Mouse (Mus musculus) thymus, postnatal 25 days (tissue): ENCODE data around the gene Olfr518.

Experiments
- DNase-seq: peaks from one replicate; pipeline ENCODE4 v3.0.0; 2022

The Olfr518 gene

GRCm38 (mm10) chr7:108884906-108885305 lies at the start of gene Olfr518:
Olfr518 (minus strand) TSS chr7:108885006.
- no peak for DNase-seq

- peak; percentile 94 for DNase-seq
These were observed 49.3 kb upstream of the Olfr518 start, which contains the start of gene Eif3f for GRCm38 (mm10) chr7:108933794-108934731. Eif3f (plus strand) TSS chr7:108934417.

GRCm38 (mm10) chr7:108929726-108930393 lies 45.1 kb upstream of the Olfr518 start, which contains the start of gene Nlrp10:
Nlrp10 (minus strand) TSS chr7:108930178.
- DNase-seq = no peak

- DNase-seq = no peak
These were observed 43.7 kb upstream of the Olfr518 start for GRCm38 (mm10) chr7:108928280-108929188.

GRCm38 (mm10) chr7:108927043-108927442 lies 42.2 kb upstream of the Olfr518 start:
- no peak for DNase-seq

DNA sequence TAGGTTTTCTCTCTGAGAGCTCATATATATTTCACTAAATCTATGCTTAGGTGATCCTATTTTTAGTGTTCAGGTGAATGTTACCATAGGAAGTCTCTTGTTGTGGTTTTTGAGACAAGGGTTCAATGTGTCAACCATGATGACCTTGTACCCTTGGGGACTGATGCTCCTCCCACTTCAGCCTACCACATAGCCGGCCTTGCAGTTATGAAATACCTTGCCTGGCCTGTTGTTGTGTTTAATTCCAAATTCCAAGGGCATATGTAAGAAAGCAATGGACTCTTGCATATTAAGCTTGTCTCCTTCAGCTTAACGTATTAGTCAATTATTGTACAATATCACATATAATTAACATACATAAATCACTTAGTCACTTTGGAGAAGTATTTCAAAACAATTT lies 19.2 kb upstream of the Olfr518 start:
- no peak for DNase-seq

- DNase-seq = no peak
These were observed 9.5 kb upstream of the Olfr518 start, which contains the start of gene Olfr519 for GRCm38 (mm10) chr7:108894320-108894719. Olfr519 (minus strand) TSS chr7:108894420.

DNA sequence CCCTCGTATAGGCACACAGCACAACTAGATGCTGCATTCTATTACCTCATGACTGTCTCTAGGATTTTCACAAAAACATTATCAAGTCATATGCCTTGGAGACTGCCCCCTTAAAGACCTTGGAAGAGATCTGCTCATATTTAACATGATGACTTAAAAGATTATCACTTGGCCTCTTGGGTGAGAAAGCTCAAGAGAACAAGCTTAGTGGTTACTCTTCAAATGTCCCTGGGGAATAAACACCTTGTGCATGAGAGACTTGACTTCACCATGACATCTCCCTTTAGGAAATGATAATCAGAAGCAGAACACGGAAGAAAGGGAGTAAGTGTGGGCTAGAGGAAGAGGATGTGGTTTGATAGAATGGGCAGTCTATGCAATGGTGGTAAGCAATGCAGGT lies 12.5 kb downstream of the Olfr518 start, which contains the start of gene Olfr517:
Gene Olfr517 (minus strand): TSS at position 101 of the 400 bp plus-strand sequence.
- no peak for DNase-seq

DNA sequence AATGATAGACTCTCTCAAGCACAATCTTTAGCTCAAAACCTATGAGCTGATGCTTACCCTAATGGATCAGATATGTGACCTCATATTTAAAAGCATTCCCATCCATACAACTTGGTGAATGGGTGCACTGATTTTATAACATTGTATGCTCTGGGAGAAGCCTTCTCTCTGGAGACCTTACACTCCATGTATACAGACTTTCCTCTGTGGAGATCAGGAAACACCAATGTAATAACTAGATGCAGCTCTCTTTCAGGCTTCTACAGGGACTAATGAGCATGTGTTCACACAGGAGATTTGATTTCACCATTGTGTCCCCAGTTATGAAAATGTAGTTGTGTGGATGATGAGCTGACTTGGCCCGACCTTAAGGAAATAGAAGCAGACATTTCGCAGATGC lies 34.4 kb downstream of the Olfr518 start, which contains the start of gene Olfr516:
Gene Olfr516 (minus strand): TSS at position 101 of the 400 bp plus-strand sequence.
- DNase-seq = no peak
